Mouse (Mus musculus) neural tube, postnatal 0 days (tissue): Measurements from ENCODE around the gene Vmn1r93. TPM values are rescaled to one million over a fixed set of nuclear protein-coding genes. Genes with fewer than 3 reads are reported as not detected.

ENCODE experiments used
- polyA plus RNA-seq: library from polyadenylated mRNA; unstranded; fragments of >200 nt; fragmentation: Nextera tagmentation; extraction: Ambion mirVana; gene quantifications from 2 replicates; pipeline ENCODE4 v1.2.1, GENCODE M21; 2015

The Vmn1r93 gene
- polyA plus RNA-seq: not detected in 2 replicates

GRCm38 (mm10) chr7:20138988-20139387 lies at the start of gene Vmn1r93:
Vmn1r93 (minus strand) TSS chr7:20139088.

GRCm38 (mm10) chr7:20168277-20168676 lies 29.4 kb upstream of the Vmn1r93 start, which contains the start of gene Vmn1r94:
Vmn1r94 (minus strand) TSS chr7:20168377.

GRCm38 (mm10) chr7:20122479-20122878 lies 16.4 kb downstream of the Vmn1r93 start, which contains the start of gene Gm16442:
Gm16442 (minus strand) TSS chr7:20122579.

GRCm38 (mm10) chr7:20099380-20099779 lies 39.5 kb downstream of the Vmn1r93 start, which contains the start of gene Vmn1r91:
Vmn1r91 (plus strand) TSS chr7:20099680.

Other genes with a start within 250 kb of the Vmn1r93 start
- gene Pvr, start 217.9 kb downstream of the Vmn1r93 start, polyA plus RNA-seq: 7.1 and 8.5 TPM in 2 replicates
- gene Igsf23, start 188.3 kb downstream of the Vmn1r93 start, polyA plus RNA-seq: not detected in 2 replicates
- not detected in 2 replicates for gene Ceacam20, start 173.7 kb downstream of the Vmn1r93 start, polyA plus RNA-seq
- not detected in 2 replicates for gene Nlrp9b, start 147.6 kb downstream of the Vmn1r93 start, polyA plus RNA-seq
- gene Vmn1r91, start 39.4 kb downstream of the Vmn1r93 start, polyA plus RNA-seq: not detected in 2 replicates
- not detected in 2 replicates for gene Gm16442, start 16.5 kb downstream of the Vmn1r93 start, polyA plus RNA-seq
- not detected in 2 replicates for gene Vmn1r94, start 29.3 kb upstream of the Vmn1r93 start, polyA plus RNA-seq
- not detected in 2 replicates for gene Vmn1r95, start 54.6 kb upstream of the Vmn1r93 start, polyA plus RNA-seq
- gene Gm6164, start 66.5 kb upstream of the Vmn1r93 start, polyA plus RNA-seq: not detected in 2 replicates
- not detected in 2 replicates for gene Gm4498, start 94.7 kb upstream of the Vmn1r93 start, polyA plus RNA-seq
- gene Gm5890, start 123.7 kb upstream of the Vmn1r93 start, polyA plus RNA-seq: not detected in 2 replicates
- gene Gm4133, start 195.0 kb upstream of the Vmn1r93 start, polyA plus RNA-seq: not detected in 2 replicates
- gene Gm5728, start 236.3 kb upstream of the Vmn1r93 start, polyA plus RNA-seq: not detected in 2 replicates